Mouse (Mus musculus) brain, embryonic 14.5 days (tissue): ENCODE measurements around the gene Mak.

Experiments
- CTCF ChIP-seq: fragments of 200-500 bp; IDR thresholded peaks from 2 replicates; pipeline ENCODE4 v1.5.1; 2012; ENCODE audit warnings: inconsistent platforms, mild to moderate bottlenecking, moderate library complexity, borderline replicate concordance; ENCODE audit not compliant: insufficient read depth, insufficient read length; ENCODE audit errors: extremely low read depth
- POLR2A ChIP-seq: fragments of 200-500 bp; IDR thresholded peaks from 2 replicates; pipeline ENCODE4 v1.6.1; 2012; ENCODE audit warnings: mild to moderate bottlenecking, inconsistent platforms, borderline replicate concordance; ENCODE audit not compliant: poor library complexity, insufficient read depth, insufficient read length, severe bottlenecking; ENCODE audit errors: extremely low read depth

DNA sequence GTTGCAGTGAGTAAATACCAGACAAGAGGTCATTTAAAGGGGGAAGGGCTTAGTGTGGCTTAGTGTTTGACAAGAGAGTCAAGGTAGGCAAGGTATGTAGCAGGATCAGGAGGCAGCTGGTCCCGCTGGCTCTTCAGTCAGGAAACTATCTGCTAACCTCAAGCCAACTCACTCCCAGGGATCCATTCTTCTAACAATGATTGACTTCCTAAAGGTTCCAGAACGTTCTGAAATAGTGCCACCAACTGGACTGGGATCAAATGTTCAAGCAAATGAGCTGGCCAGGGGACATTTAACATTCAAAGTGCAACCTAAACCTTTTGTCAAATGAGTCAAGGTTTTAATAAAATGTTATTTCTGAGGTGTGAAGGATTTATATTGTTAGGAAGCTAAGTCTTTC is 100.2 kb downstream of the Mak start:
- TF ChIP-seq POLR2A (no peak), CTCF (no peak)
